Mouse (Mus musculus) cortical plate, adult 2 months (tissue): ENCODE data around the gene Amelx.

ENCODE experiments used
- CTCF ChIP-seq: fragments of 200-500 bp; IDR thresholded peaks from 2 replicates; pipeline ENCODE4 v1.5.1; 2011; ENCODE audit warnings: mild to moderate bottlenecking, control low read depth, low read length; ENCODE audit not compliant: insufficient read depth; ENCODE audit errors: extremely low read depth
- POLR2A ChIP-seq: fragments of 200-500 bp; IDR thresholded peaks from 2 replicates; pipeline ENCODE4 v1.6.1; 2011; ENCODE audit warnings: mild to moderate bottlenecking, low read length, control low read depth; ENCODE audit not compliant: insufficient read depth; ENCODE audit errors: extremely low read depth

DNA sequence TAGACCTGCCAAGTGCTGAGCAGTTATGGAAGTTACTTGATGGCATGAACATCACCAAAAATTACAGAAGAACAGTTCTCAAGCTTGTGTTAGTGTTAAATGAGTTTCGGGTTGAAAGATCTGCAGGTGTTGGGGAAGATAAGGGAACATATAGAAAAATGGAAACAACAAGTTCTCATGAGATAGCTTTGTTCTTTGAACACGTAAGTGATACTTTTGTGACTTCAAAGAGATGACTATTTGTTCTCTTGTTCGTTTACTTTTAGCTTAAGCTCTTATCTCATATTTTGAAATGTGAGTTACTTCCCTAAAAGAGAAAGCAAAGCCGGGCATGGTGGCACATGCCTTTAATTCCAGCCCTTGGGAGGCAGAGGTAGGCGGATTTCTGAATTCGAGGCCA lies 28.6 kb downstream of the Amelx start:
- TF ChIP-seq POLR2A: no peak
- TF ChIP-seq CTCF: no peak
